Mouse (Mus musculus) small intestine, adult 2 months (tissue): ENCODE measurements around the gene Limd2. TPM values are rescaled to one million over a fixed set of nuclear protein-coding genes. Genes with fewer than 3 reads are reported as not detected.

Experiments used
- H3K27ac ChIP-seq: fragments of 200-500 bp; 2 replicates; pipeline ENCODE4 v1.5.1; 2012; ENCODE audit warnings: low read depth, low read length, control low read depth, inconsistent platforms; ENCODE audit not compliant: insufficient read depth
- H3K27me3 ChIP-seq: fragments of 200-500 bp; 2 replicates; pipeline ENCODE4 v1.6.1; 2012; ENCODE audit warnings: mild to moderate bottlenecking, moderate library complexity, low read length, inconsistent platforms; ENCODE audit not compliant: control insufficient read depth, insufficient read depth
- H3K36me3 ChIP-seq: fragments of 200-500 bp; 2 replicates; pipeline ENCODE4 v1.6.1; 2012; ENCODE audit warnings: mild to moderate bottlenecking, low read length, control low read depth, inconsistent platforms; ENCODE audit not compliant: control insufficient read depth, insufficient read depth
- H3K4me1 ChIP-seq: fragments of 200-500 bp; 2 replicates; pipeline ENCODE4 v1.6.1; 2012; ENCODE audit warnings: low read length, inconsistent platforms, mixed read lengths; ENCODE audit not compliant: control insufficient read depth, insufficient read depth, insufficient read length
- H3K4me3 ChIP-seq: fragments of 200-500 bp; 2 replicates; pipeline ENCODE4 v1.5.1; 2012; ENCODE audit warnings: low read depth, mild to moderate bottlenecking, control low read depth, inconsistent platforms, low read length, moderate library complexity
- CTCF ChIP-seq: fragments of 200-500 bp; IDR thresholded peaks from 2 replicates; pipeline ENCODE4 v1.5.1; 2012; ENCODE audit warnings: low read depth, mild to moderate bottlenecking, control low read depth, inconsistent platforms, low read length, moderate library complexity, mixed read lengths; ENCODE audit not compliant: insufficient replicate concordance, insufficient read length; ENCODE audit errors: extremely low read depth
- POLR2A ChIP-seq: fragments of 200-500 bp; IDR thresholded peaks from 2 replicates; pipeline ENCODE4 v1.6.1; 2012; ENCODE audit warnings: low read depth, mild to moderate bottlenecking, control low read depth, inconsistent platforms, low read length, moderate library complexity
- WGBS: fragments of 180-500 bp; shearing (Covaris S2); methylation state at CpG from one replicate; pipeline ENCODE4 v1.1.7; 2018; 5-methylcytosine and 5-hydroxymethylcytosine counted together
- polyA plus RNA-seq: library from polyadenylated mRNA; depleted of rRNA; stranded (reverse); fragments of >200 nt; gene quantifications from 2 replicates; pipeline ENCODE4 v1.2.3, GENCODE M21; 2012

Gene Limd2
- polyA plus RNA-seq, 1 experiment: 21.7 TPM

GRCm38 (mm10) chr11:106179711-106180448 lies 19.2 kb upstream of the Limd2 start:
- Histone ChIP-seq H3K4me3 (no peak overlapping the region), H3K4me1 (peaks cover 2% of the 10 kb centered on the region; the same call in 1 of the 2 replicates), H3K36me3 (no peaks in the 10 kb centered on the region), H3K27ac (peak overlapping the region; percentile 67; the same call in 1 of the 2 replicates), H3K27me3 (no peaks in the 10 kb centered on the region)
- TF ChIP-seq CTCF: no peak
- no peak for TF ChIP-seq POLR2A
- WGBS: 77% methylated on average over 7 of the region's 7 CpGs

- TF ChIP-seq CTCF (no peak), POLR2A (no peak)
- H3K27ac ChIP-seq: no peak overlapping the region
- no peaks in the 10 kb centered on the region for H3K36me3 ChIP-seq
- 67% methylated on average over 5 of the region's 5 CpGs for WGBS
- no peaks in the 10 kb centered on the region for H3K27me3 ChIP-seq
- peaks cover 2% of the 10 kb centered on the region; the same call in 1 of the 2 replicates for H3K4me1 ChIP-seq
- no peak overlapping the region for H3K4me3 ChIP-seq
Observed at GRCm38 (mm10) chr11:106178036-106178782, 17.5 kb upstream of the Limd2 start.

DNA sequence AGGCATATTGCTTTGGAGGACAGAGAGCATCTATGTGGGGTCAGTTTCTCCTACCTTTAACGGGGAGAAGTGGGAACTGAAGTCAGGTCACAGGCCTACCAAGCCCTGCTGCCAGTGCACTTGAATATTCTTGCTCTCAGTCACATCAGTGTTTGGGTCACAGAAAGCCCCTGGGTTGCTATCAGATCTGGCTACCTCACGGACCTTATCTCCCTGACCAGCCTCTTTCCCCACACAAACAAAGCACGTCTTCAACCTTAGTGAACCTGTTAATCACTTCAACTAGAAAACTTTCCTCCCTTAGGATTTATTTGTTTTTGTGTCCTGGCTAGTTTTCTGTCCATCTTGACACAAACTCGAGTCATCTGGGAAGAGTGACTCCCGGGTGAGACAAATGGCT lies 15.7 kb upstream of the Limd2 start:
- Histone ChIP-seq H3K27me3 (no peaks in the 10 kb centered on the region), H3K4me3 (no peak overlapping the region), H3K27ac (no peak overlapping the region), H3K36me3 (no peaks in the 10 kb centered on the region), H3K4me1 (peaks cover 2% of the 10 kb centered on the region; the same call in 1 of the 2 replicates)
- WGBS: 73% methylated on average over 5 of the region's 5 CpGs
- TF ChIP-seq POLR2A (no peak), CTCF (no peak)

DNA sequence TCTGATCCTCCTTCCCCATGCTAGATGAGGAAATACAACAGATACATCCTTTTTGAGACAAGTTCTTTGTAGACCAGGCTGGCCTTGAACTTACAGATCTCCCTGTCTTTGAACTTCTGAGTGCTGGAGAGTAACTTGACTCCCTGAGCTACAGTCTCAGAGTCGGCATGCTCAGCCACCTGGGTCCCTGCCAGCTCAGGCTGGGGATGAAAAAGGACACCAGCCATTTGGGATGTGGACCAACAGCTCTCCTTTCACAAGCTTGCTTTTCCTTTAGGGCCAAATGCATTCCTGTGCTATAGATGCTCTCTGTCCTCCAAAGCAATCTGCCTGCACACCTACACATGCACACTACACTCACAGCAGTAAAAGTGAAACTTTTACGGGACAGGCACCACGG lies 14.4 kb upstream of the Limd2 start:
- Histone ChIP-seq H3K27me3 (no peaks in the 10 kb centered on the region), H3K27ac (no peak overlapping the region), H3K4me3 (no peak overlapping the region), H3K36me3 (no peaks in the 10 kb centered on the region), H3K4me1 (peaks cover under 1% of the 10 kb centered on the region; the same call in 1 of the 2 replicates)
- WGBS: 35% methylated on average over 3 of the region's 3 CpGs
- TF ChIP-seq CTCF (no peak), POLR2A (no peak)

- no peak overlapping the region for H3K4me3 ChIP-seq
- no peaks in the 10 kb centered on the region for H3K27me3 ChIP-seq
- H3K27ac ChIP-seq: no peak overlapping the region
- TF ChIP-seq POLR2A: no peak
- no peak for TF ChIP-seq CTCF
- H3K36me3 ChIP-seq: no peaks in the 10 kb centered on the region
- H3K4me1 ChIP-seq: no peaks in the 10 kb centered on the region
- 77% methylated on average over 5 of the region's 5 CpGs for WGBS
Observed at GRCm38 (mm10) chr11:106174372-106174771, 13.7 kb upstream of the Limd2 start.

- 82% methylated on average over 2 of the region's 2 CpGs for WGBS
- no peaks in the 10 kb centered on the region for H3K36me3 ChIP-seq
- TF ChIP-seq POLR2A: no peak
- TF ChIP-seq CTCF: no peak
- H3K27me3 ChIP-seq: no peaks in the 10 kb centered on the region
- no peak overlapping the region for H3K27ac ChIP-seq
- no peaks in the 10 kb centered on the region for H3K4me1 ChIP-seq
- no peak overlapping the region for H3K4me3 ChIP-seq
Observed at GRCm38 (mm10) chr11:106173228-106173627, 12.6 kb upstream of the Limd2 start.

DNA sequence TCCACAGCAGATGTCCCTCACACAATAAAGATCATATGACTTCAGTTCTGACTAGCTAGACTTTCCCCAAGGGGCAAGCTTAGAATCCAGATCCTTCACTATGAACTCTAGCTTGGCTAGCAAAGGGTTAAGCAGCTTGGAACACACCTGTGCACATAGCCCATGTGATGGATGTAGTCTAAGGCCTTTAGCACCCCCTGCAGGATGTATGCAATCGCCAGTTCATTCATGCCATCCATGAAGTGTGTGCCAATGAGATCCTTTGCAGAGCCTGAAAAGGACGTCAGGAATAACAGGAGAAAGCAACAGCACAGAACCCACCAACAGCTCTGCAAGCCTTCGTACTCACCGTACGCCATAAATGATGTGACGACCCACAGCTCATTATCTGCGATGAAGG lies 10.1 kb upstream of the Limd2 start:
- Histone ChIP-seq H3K36me3 (no peaks in the 10 kb centered on the region), H3K27me3 (no peaks in the 10 kb centered on the region), H3K27ac (no peak overlapping the region), H3K4me3 (no peak overlapping the region), H3K4me1 (peaks cover 4% of the 10 kb centered on the region; the same call in 1 of the 2 replicates)
- WGBS: 75% methylated on average over 7 of the region's 7 CpGs
- no peak for TF ChIP-seq POLR2A
- peak; percentile 32; the same call in 1 of the 2 replicates for TF ChIP-seq CTCF
